Mouse (Mus musculus) embryonic facial prominence, embryonic 15.5 days (tissue): ENCODE data around the gene Borcs5. TPM values are rescaled to one million over a fixed set of nuclear protein-coding genes. Genes with fewer than 3 reads are reported as not detected.

Experiments used
- ATAC-seq: fragments of 200-750 bp; cut with Nextera tagmentation; 2 replicates; pipeline ENCODE4 v1.8.0; 2017; ENCODE audit warnings: low read depth, moderate TSS enrichment; ENCODE audit not compliant: insufficient number of reproducible peaks, low FRiP score, low TSS enrichment
- H3K27ac ChIP-seq: fragments of 300-500 bp; sonication (generic); replicated peaks from 2 replicates; pipeline ENCODE4 v1.5.1; 2015; ENCODE audit warnings: mild to moderate bottlenecking, inconsistent platforms
- H3K27me3 ChIP-seq: fragments of 300-500 bp; sonication (generic); 2 replicates; pipeline ENCODE4 v1.6.1; 2015; ENCODE audit warnings: inconsistent platforms
- H3K36me3 ChIP-seq: fragments of 300-500 bp; sonication (generic); 2 replicates; pipeline ENCODE4 v1.6.1; 2015; ENCODE audit warnings: mild to moderate bottlenecking, inconsistent platforms
- H3K4me1 ChIP-seq: fragments of 300-500 bp; sonication (generic); 2 replicates; pipeline ENCODE4 v1.6.1; 2015; ENCODE audit warnings: inconsistent platforms
- H3K4me2 ChIP-seq: fragments of 300-500 bp; sonication (generic); replicated peaks from 2 replicates; pipeline ENCODE4 v1.6.1; 2015; ENCODE audit warnings: mild to moderate bottlenecking, inconsistent platforms
- H3K4me3 ChIP-seq: fragments of 300-500 bp; sonication (generic); replicated peaks from 2 replicates; pipeline ENCODE4 v1.5.1; 2015; ENCODE audit warnings: mild to moderate bottlenecking, inconsistent platforms
- H3K9ac ChIP-seq: fragments of 300-500 bp; sonication (generic); 2 replicates; pipeline ENCODE4 v1.6.1; 2015; ENCODE audit warnings: inconsistent platforms
- H3K9me3 ChIP-seq: fragments of 300-500 bp; sonication (generic); replicated peaks from 2 replicates; pipeline ENCODE4 v1.6.1; 2016; ENCODE audit warnings: inconsistent platforms
- WGBS: fragments of 180-500 bp; shearing (Covaris S2); methylation state at CpG from one replicate; pipeline ENCODE4 v1.1.7; 2015; 5-methylcytosine and 5-hydroxymethylcytosine counted together
- polyA plus RNA-seq: library from polyadenylated mRNA; unstranded; fragments of >200 nt; fragmentation: Nextera tagmentation; extraction: Ambion mirVana; gene quantifications from 2 replicates; pipeline ENCODE4 v1.2.1, GENCODE M21; 2015

Gene Borcs5
- polyA plus RNA-seq, 1 experiment from 2014 or later, result 21.8 TPM

DNA sequence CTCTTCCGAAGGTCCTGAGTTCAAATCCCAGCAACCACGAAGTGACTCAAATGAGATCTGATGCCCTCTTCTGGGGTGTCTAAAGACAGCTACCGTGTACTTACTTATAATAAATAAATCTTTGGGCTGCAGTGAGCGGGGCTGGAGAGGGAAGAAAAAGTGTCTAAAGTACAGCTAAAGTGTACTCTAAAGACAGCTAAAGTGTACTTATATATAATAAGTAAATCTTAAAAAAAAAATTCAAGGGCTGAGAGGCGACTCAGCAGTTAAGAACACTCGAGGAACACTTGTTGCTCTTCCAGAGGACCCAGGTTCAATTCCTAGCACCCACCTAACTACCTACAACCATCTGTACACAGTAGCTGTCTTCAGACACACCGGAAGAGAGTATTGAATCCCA lies 106.6 kb downstream of the Borcs5 start:
- H3K9ac ChIP-seq, result no peak overlapping the region
- WGBS, result 95% methylated on average over 7 of the region's 7 CpGs
- no peak overlapping the region for H3K4me2 ChIP-seq

DNA sequence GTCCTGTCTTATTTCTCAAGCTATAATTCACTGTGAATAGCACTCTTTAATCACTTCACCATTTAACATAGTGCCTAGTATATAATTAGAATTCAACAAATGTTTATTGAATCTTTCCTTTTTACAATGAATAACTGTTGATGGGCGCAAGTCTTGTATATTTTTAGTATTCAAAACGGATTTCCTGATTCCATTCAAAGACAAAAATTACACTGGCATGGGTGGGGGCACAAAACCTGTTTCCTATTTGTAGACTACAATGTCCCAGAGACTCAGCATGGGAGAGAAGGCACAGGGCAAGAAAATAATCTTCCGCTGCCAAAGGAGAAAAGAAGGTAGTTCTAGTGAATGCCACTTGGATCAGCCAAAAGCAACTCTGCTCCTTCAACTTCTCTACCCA lies 108.8 kb downstream of the Borcs5 start:
- 0 out of 2 replicates have a peak, but pooled peaks cover 6% of the 10 kb centered on the region for H3K36me3 ChIP-seq
- no peak for ATAC-seq
- H3K4me1 ChIP-seq, result no peaks in the 10 kb centered on the region
- H3K4me2 ChIP-seq, result no peak overlapping the region
- 74% methylated on average over 3 of the region's 3 CpGs for WGBS
- H3K27ac ChIP-seq, result no peak overlapping the region
- H3K4me3 ChIP-seq, result no peak overlapping the region
- no peaks in the 10 kb centered on the region for H3K27me3 ChIP-seq
- no peak overlapping the region for H3K9ac ChIP-seq
- H3K9me3 ChIP-seq, result no peaks in the 10 kb centered on the region

More for the DNA sequence above, 106.6 kb downstream of the Borcs5 start:
- no peak overlapping the region for H3K4me3 ChIP-seq
- ATAC-seq, result no peak
- no peaks in the 10 kb centered on the region for H3K27me3 ChIP-seq
- H3K4me1 ChIP-seq, result no peaks in the 10 kb centered on the region
- H3K36me3 ChIP-seq, result 0 out of 2 replicates have a peak, but pooled peaks cover 3% of the 10 kb centered on the region
- no peak overlapping the region for H3K27ac ChIP-seq
- no peaks in the 10 kb centered on the region for H3K9me3 ChIP-seq

DNA sequence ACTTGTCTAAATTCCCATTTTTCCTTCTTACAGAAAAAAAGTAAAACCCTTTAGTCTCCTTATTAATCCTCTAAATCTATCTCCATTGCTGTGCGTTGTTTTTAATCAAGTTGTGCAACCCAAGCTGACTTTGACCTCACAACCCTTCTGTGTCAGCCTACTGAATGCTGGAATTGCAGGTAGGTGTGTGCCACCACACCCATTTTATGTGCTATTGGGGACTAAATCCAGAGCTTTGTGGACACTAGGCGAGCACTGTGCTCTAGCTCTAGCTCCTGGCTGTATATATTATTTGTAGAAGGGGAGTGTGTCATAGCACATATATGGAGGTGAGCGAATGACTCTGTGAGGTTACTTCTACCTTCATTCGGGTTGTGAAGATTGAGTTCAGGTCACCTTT lies 111.8 kb downstream of the Borcs5 start:
- Histone ChIP-seq H3K36me3 (peaks cover 11% of the 10 kb centered on the region; the same call in 1 of the 2 replicates), H3K4me2 (no peak overlapping the region), H3K27ac (no peak overlapping the region), H3K27me3 (no peaks in the 10 kb centered on the region), H3K4me1 (no peaks in the 10 kb centered on the region), H3K4me3 (no peak overlapping the region), H3K9ac (no peak overlapping the region), H3K9me3 (no peaks in the 10 kb centered on the region)
- 92% methylated on average over 4 of the region's 4 CpGs for WGBS
- no peak for ATAC-seq

DNA sequence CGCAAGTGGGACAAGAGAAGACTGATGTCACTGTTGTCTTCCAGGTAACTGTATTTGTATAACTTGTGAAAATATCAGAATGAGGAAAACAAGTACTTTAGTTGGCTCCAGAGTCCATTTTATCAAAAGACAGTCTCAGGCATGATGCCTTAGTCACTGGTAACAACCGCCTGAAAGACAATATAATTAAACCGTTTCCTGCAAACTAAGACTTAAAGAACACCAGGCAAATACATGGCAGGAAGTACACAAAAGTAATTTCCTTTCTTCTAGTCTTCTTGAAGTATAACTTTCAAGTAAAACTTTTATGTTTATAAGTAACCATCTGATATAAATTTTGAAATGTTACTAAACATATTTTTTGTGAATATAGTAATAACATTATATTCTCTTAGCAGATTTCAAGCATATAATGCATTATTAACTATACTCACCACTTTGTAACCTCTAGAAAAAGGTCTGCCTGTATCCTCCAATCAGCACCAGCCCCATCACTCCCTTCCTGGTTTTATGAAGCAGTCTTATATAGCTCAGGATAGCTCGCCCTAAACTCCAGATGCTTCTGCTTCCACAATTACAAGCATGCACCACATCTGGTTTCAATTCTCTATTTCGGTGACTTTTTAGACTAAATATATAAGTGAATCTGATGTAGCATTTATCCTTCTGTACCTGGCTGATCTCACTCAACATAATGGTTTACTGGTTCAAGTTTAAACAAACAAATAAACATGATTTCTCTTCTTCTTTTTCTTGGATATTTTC lies 112.8 kb downstream of the Borcs5 start:
- no peaks in the 10 kb centered on the region for H3K27me3 ChIP-seq
- no peak overlapping the region for H3K9ac ChIP-seq
- 53% methylated on average over 5 of the region's 5 CpGs for WGBS
- H3K4me1 ChIP-seq, result no peaks in the 10 kb centered on the region
- no peak for ATAC-seq
- peaks cover 15% of the 10 kb centered on the region; the same call in 1 of the 2 replicates for H3K36me3 ChIP-seq
- no peaks in the 10 kb centered on the region for H3K9me3 ChIP-seq
- no peak overlapping the region for H3K4me2 ChIP-seq
- H3K4me3 ChIP-seq, result no peak overlapping the region
- H3K27ac ChIP-seq, result no peak overlapping the region

DNA sequence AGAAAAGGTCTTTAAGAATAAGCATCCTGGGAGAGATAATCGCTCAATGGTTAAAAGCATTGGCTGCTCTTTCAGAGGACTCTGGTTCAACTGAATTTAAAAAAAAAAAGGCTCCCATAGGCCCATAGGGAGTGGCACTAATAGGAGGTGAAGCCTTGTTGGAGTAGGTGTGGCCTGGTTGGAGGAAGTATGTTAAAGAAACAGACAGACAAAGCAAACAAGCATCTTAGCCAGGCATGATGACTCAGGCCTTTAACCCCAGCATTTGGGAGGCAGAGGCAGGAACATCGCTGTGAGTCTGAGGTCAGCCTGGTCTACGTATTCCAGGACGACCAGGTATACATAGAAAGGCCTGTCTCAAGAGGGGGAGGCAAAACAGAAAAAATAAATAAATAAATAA lies 114.1 kb downstream of the Borcs5 start:
- Histone ChIP-seq H3K9me3 (no peaks in the 10 kb centered on the region), H3K4me3 (no peak overlapping the region), H3K9ac (no peak overlapping the region), H3K27me3 (no peaks in the 10 kb centered on the region), H3K4me2 (no peak overlapping the region), H3K4me1 (no peaks in the 10 kb centered on the region), H3K36me3 (peaks cover 15% of the 10 kb centered on the region; the same call in 1 of the 2 replicates), H3K27ac (no peak overlapping the region)
- no peak for ATAC-seq
- 83% methylated on average over 4 of the region's 4 CpGs for WGBS

DNA sequence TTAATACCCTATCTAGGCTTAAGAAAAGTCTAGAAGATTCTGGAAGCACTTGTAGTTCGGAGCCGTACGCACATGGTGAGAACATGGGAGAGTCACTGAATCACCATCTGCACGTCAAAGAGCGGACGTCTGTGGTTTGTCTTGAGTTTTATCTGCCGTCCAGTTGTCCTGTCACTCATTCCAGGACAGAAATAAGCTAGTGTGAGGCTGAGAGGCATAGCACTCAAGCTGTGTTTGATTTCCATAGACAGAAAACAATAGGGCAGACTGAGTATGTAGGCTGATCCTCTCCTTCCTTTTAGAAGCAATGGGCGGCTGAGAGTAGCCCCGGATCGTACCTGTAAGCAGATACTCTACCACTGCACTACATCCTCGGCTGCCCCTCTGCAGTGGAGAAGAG lies 114.5 kb downstream of the Borcs5 start:
- no peak overlapping the region for H3K4me2 ChIP-seq
- no peak overlapping the region for H3K9ac ChIP-seq
- no peak for ATAC-seq
- H3K27ac ChIP-seq, result peak overlapping the region; percentile 48; the same call in 1 of the 2 replicates
- no peaks in the 10 kb centered on the region for H3K27me3 ChIP-seq
- no peaks in the 10 kb centered on the region for H3K4me1 ChIP-seq
- H3K4me3 ChIP-seq, result no peak overlapping the region
- no peaks in the 10 kb centered on the region for H3K9me3 ChIP-seq
- peaks cover 15% of the 10 kb centered on the region; the same call in 1 of the 2 replicates for H3K36me3 ChIP-seq
- 86% methylated on average over 11 of the region's 11 CpGs for WGBS

DNA sequence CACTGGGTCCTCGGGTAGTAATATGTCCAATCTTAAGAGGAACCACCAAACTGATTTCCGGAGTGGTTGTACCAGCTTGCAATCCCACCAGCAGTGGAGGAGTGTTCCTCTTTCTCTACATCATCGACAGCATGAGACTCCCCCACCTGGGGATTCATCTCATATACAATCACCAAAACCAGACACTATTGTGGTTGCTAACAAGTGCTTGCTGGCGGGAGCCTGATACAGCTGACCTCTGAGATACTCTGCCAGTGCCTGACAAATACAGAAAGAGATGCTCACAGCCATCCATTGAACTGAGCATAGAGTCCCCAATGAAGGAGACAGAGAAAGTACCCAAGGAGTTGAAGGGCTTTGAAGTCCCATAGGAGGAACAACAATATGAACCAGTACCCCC lies 116.7 kb downstream of the Borcs5 start:
- Histone ChIP-seq H3K4me3 (no peak overlapping the region), H3K36me3 (peaks cover 12% of the 10 kb centered on the region; the same call in 1 of the 2 replicates), H3K4me2 (no peak overlapping the region), H3K4me1 (no peaks in the 10 kb centered on the region), H3K9me3 (no peaks in the 10 kb centered on the region), H3K27me3 (no peaks in the 10 kb centered on the region), H3K9ac (no peak overlapping the region), H3K27ac (no peak overlapping the region)
- 96% methylated on average over 4 of the region's 4 CpGs for WGBS
- ATAC-seq, result no peak

Other genes starting within 250 kb of the Borcs5 start
- gene Bcl2l14, start 243.2 kb upstream of the Borcs5 start, polyA plus RNA-seq, result 2.4 and 2.8 TPM in 2 replicates
- gene Lrp6, start 72.5 kb upstream of the Borcs5 start, polyA plus RNA-seq, result 31.1 and 32.6 TPM in 2 replicates
- 2.7 and 3.5 TPM in 2 replicates for gene Mansc1, start 7.0 kb upstream of the Borcs5 start, polyA plus RNA-seq
- 19.6 and 20.3 TPM in 2 replicates for gene Dusp16, start 153.1 kb downstream of the Borcs5 start, polyA plus RNA-seq
- gene Crebl2, start 190.6 kb downstream of the Borcs5 start, polyA plus RNA-seq, result 3.4 TPM in 2 replicates